Mouse (Mus musculus) adipocyte (in vitro differentiated cells): ENCODE measurements around the gene Rap2a.

Experiments
- DNase-seq: peaks from one replicate; pipeline ENCODE4 v3.0.0-alpha.2; 2016; ENCODE audit warnings: low spot score

Gene Rap2a

DNA sequence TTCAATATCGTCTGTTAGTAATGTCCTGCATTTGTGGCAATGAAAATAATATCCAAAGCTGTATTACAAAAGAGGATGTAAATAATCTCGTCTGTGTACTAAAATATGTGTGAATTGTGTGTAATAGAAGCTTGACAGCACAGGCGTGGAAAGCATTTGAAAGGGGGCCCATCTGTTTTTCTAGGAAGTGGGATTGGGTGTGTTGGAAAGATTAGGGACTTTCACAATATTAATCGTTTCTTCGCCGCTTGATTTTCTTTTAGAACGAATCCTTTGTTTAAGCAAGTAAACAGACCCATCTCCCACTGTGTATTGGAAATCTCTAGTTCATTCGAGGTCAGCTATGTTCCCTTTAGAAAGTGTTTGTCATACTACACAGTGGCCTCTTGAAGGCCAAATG, 64.2 kb downstream of the Rap2a start:
- DNase-seq, result no peak

DNA sequence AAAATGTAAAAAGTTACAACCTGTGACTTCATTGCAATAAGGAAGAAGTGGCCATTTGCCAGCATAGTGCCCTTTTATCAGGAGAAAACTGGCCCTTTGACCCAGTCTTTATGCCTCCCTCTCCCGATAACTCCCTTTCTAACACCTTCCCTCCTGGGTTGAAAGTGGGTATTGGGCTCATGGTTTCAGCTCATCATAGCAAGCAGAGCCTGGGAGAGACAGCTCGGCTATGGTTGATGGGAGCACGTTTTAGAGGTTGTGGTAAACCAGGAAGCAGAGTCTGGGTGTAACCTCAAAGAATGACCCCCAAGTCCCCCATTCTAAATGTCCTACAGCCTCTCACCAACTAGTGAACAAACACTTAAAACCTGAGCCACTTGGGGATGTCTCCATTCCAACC, 64.7 kb downstream of the Rap2a start:
- no peak for DNase-seq

GRCm38 (mm10) chr14:120543846-120544245, 65.6 kb downstream of the Rap2a start:
- no peak for DNase-seq

- no peak for DNase-seq
Measured at GRCm38 (mm10) chr14:120544495-120544894, 66.3 kb downstream of the Rap2a start.

- no peak for DNase-seq
Measured at GRCm38 (mm10) chr14:120544946-120545345, 66.7 kb downstream of the Rap2a start.
